Mouse (Mus musculus) cerebellum, adult 9-10 months (tissue): Measurements from ENCODE around the gene Fbxo28.
A peak's percentile ranks its signal among the peaks of the same experiment; 100 is the strongest.
"Not testable (repeated sequence)": the region's sequence is repeated elsewhere in the genome, so short reads cannot be mapped to it uniquely, and the experiment has no call there.

Experiments
- DNase-seq: peaks from one replicate; pipeline ENCODE4 v3.0.0; 2022

Fbxo28 gene

DNA sequence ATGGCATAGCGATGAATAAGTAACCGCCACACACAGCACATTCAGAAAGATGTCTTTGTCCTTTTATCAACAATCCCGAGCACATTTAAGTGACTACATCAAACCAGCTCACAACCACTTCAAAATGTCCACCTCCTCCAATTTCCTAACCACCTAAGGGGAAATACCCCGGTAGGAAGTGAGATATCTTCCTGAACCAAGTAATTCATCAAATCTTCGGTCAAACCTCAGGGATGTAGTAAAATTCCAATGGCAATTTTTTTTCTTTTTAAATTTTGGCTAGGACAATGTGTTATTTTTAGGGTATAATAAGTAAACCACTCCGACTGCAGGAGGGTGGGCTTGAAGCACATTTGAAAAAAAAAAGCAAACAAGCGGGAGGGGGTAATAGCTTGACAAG, 1.1 kb downstream of the Fbxo28 start:
- DNase-seq: no peak

DNA sequence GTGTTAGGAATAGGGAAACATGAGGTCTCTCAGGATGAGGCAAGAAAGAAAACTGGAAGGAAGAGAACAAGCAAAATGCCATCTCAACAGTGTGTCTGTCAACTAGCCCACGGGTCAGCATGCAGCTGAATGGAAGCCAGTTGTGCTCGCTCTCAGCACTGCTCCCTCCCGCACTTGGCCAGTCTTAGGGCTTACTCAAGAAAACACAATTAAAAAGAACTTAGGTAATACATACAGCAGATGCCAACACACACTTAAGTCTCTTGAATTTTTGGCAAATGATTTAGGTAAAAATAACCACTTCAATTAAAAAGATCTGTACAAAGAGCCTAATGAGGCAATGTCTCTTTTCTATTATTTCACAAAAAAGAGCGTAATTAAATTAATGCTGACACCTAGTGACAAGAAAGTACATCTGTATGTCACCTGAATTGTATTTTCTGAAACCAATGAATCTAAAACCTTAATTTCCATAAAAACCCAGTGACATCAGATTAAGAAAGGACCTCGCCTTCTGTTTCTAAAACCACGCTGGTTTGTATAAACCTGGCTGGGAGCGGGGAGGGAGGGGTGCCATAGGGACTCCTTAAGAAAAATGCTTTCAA, 2.4 kb downstream of the Fbxo28 start:
- peak; percentile 51 for DNase-seq

DNA sequence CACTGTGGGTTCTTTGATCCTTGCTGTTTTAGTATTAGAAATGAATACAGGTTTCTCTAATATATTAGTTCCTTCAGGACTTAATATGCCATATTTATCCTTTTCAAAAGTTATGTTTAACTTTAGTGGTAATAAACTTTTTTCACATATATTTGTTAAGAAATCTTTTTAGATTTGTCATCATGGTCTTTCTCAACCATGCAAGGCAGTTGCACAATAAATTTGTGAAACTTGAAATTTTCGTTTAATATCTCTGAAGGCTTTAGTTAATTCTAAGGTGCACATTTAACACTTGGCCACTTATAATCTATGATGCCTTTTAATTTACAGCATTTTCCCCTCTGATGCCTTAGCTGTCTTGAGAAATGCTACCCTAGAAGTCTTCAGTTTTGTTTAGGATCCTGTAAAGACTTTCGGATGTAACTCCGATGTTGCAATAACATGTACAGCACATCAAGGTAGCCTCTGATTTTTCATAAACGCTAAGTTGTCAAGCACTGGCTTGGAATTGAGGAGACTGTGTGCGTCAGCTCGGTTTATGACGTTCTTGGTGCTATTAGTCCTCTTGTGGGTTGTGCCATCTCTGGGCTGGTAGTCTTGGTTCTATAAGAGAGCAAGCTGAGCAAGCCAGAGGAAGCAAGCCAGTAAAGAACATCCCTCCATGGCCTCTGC, 7.5 kb downstream of the Fbxo28 start:
- no peak for DNase-seq

DNA sequence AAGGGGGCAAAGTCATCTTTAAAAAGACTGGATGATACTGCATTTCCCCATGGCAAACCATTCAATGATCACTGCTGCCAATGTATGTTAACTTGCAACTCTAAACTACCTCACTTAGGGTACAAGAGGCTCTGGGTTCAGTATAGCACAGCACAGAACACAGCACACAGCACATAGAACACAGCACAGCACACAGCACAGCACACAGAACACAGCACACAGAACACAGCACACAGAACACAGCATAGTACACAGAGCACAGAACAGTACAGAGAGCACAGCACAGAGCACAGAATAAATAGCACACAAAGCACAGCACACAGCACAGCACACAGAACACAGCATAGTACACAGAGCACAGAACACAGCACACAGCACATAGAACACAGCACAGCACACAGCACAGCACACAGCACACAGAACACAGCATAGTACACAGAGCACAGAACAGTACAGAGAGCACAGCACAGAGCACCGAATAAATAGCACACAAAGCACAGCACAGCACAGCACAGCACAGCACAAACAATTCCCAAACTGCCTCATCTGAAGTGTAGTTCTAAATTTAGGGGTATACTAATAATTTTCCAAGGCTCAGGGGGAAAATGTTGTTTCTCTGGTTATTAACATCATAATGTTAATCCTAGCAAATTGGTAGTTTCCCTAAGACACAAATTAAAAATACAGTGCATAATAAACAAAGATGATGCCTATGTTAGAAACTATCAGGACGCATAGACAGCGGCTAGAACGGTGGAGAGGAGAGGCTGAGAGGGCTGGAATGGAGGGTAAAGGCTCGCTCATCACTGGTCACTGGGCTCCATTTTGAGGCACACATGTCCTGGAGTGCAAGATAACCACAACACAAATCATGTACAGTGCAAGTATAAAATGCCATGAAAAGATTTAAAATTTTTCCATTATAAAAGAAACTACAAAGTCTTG, 9.1 kb downstream of the Fbxo28 start:
- DNase-seq: no peak

DNA sequence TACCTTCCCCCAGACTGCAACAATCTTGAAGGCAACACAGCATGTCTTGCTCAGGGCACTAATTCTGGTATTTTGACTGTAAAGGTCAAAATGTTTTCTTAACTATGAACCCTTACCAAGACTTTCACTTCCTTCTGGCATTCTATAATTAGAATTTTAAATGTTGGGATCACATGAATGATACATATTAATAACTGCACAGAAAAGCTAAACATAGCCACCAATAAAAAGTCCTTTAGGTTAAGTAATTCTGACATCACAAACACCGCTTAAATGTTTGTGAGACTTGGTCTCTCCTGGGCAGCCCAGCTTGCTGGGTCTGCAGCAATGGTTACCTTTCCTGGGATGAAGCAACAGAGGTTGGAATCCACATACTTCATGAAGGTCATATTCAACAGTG, 15.5 kb downstream of the Fbxo28 start:
- no peak for DNase-seq

DNA sequence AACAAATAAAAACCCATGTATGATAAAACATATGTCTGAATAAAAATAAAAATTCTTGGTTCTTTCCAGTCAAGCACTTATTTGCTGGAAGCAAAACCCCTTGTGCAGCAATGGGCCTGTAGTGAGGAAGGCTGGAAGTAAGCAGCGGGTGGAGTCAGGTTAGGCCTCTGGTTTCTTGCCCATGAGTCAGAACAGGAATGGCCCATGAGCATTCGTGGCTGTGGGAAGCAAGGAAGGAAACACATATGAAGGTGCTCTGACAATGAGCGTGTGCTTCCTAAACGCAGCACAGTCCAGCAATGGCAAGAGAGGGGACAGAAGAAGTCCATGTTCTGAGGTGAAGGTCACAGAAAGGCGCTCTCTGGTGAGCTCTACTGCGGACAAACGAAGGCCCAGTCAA, 16.9 kb downstream of the Fbxo28 start:
- DNase-seq: no peak

DNA sequence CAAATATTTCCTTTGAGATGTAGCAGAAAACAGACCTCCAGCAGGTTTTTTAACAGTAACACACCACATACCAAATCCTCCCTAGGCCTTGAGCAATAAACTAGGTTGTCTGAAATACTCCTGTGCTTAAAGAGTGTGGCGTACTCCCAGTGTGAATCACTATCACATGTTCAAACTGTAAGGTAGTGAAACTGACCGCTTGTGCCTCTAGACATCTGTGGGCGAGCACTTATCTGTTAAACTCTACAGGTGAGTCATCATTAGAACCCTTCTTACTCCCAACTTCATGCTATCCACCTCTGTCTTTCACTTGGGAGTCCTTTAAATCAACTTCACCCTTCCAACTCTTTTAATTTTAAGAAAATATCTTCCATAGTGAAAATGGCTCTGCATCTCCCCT, 18.3 kb downstream of the Fbxo28 start:
- no peak for DNase-seq

DNA sequence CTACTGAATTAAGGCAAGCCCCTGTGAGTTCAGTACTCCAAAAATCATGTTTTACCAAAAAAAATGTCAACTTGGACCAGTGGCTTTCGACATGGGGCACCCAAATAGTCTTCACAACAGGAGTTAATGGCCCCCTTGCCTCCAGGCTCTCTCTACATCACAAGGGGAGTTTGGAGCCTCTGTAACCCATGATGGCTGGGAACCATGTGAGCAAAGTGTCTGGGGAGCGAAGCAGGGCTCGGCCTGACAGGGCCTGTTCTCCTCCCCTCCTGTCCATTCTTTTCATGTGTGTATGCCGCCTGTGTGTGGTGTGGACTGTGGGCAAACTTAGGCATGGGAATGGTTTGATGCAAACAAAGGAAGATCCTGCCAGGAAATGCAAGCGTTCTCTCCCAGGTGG, 27.2 kb downstream of the Fbxo28 start:
- no peak for DNase-seq

DNA sequence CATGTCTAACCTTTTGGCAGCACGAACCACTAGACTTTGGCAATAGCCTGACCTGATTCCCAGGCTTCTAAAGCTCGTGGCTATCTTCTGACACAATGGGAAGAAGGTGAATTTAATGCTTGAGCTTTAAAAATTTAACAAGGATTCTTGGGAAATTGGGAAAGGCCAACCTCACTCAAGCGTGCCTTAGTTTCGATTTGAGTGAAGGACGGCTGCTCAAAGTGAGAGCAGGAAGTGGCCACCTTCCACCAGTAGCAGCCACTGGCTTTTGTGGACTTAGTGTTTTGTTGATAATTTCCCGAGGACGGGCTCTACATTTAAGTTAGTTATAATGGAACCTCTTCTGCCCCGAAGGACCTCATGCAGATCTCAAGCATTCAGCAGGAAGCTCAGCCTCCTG, 28.2 kb downstream of the Fbxo28 start:
- no peak for DNase-seq

DNA sequence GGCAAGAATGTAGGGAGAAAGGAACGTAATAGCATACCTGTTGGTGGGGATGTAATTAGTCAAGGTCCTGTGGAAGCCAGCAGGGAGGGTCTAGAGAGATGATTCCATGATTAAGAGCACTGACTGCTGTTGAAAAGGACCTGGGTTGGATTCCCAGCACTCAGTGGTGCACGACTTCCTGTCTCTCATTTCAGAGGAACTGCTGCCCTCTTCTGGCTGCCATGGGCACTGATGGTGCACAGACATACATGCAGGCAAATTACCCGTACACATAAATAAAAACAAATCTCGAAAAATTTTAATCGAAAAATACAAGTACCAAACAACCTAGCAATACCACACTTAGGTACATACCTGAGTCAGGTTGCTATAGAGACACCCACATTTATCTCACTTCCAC, 30.1 kb downstream of the Fbxo28 start:
- DNase-seq: no peak

DNA sequence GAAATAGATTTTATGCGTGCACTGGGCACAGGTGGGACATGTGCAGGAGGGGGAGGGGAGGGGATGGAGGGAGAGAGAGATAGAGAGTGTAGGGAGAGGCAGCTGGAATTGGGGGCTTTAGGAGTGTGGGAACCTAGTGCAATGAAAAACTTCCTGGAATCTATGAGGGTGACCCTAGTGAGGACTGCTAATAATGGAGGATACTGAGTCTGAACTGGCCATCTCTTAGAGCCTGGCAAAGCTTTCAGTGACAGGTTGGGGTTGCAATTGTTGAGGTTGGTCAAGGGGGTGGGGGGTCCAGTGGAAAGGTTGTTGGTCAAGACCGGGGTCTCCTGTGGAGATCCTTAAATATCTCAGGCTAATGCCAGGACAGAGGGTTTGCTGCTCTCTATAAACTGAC, 31.1 kb downstream of the Fbxo28 start:
- no peak for DNase-seq

DNA sequence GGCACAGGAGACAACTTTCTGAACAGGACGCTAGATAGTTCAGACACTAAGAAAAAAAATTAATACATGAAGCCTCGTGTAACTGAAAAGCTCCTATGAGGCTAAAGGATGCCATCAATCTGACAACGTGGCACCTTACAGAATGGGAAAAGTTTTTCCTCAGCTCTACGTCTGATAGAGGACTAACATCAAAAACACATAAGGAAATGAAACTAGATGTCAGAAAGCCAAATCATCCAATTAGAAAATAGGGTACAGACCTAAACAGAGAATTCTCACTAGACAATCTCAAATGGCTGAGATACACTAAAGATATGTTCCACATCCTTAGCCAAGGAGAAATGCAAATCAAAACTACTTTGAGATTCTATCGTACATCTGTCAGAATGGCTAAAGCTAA, 32.0 kb downstream of the Fbxo28 start:
- no peak for DNase-seq

DNA sequence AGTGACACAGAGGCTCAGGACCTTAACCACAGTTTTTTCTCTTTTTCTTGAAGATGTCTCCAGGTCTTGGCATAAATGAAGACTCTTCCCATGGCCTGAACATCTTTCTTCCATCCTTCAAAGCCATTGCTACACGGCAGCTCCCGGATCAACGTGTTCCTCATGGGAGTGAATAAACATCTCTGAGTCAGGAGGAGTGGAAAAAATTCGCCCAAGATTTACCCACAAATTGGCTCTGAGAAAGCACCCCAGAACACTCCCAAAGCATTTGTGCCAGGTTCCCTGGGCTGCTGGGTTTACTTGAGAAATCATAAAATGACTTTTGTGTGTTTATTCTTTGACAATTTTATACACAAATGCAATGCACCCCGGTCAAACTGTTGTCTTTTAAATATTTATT, 38.5 kb downstream of the Fbxo28 start:
- DNase-seq: no peak

DNA sequence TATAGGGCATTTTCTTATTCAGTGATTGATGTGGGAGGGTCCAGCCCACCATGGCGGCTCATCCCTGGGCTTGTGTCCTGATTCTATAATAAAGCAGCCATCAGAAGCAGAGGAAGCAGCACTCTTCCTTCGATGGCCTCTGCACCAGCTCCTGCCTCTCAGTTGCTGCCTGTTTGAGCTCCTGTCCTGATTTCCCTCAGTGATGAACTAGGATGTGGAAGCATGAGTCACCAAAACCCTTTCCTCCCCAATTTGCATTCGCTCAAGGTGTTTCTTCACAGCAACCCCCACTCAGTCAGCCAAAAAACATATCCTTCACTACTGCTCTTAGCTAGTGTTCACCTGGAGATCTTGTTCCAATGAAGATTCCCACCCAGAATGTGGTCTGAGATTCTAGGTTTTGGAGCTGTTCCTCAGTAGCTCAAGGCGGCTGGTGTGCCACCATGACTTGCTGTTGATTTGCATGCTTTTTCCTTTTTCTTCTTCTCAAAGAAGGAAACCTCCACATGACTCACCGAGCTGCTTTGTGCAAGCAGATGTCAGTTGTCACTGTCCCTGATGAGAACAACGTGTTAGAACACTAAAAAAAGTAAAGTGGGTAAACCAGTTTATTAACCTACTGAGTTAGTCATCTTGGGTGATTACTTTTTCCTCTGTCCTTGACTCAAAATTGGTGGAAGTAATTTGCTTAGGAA, 39.1 kb downstream of the Fbxo28 start:
- no peak for DNase-seq

DNA sequence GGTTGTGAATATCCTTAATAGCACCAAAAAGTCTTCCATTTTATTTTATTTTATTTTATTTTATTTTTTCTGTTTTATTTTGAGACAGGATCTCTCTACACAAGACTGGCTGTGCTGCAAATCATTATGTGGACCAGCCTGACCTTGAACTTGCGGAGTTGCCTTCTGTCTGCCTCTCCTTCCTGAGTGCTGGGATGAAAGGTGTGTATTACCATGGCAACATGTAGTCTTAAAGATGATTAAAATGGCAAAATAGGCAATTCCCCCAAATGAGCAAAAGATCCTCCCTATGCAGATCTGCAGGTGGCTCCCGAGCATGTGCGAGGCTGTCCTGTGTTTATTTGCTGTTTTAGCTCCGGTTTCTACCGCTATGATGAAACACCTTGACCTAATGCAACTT, 43.6 kb downstream of the Fbxo28 start:
- DNase-seq: no peak

DNA sequence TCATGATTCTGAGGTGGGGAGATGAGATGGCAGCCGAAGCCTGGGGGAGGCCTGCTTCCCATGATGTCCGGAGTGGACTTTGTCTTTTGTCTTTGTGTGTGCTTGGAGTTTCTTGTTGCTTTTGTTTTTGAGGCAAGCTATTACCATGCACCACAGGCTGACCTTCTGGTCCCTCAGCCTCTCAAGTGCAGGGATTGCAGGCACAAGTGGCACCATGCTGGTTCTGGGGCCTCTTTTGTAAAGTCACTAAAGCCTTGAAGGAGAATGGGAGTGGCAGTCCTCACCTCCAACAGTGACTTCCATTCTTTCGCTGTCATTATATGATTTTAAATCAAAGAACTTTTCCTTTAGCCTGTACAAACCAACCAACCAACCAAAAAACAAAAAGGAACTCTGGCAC, 44.2 kb downstream of the Fbxo28 start:
- no peak for DNase-seq

DNA sequence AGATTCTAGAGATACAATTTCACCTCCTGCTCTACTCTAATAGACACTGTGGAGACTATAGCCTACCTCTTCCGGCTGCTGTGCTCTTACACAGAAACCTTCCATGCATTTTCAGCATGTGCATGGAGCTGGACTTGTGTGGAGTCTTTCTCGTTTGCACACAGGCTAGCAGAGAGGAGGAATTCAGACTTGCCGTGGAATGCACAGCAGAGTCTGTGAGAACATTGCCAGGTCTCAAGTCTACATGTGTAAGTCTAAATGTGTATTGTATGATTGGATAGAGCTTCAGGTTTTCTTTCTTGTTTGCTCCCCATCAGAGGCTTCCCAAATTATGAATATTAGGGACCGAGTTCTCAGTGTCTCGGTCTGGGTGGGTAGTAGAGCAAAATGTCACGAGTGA, 44.6 kb downstream of the Fbxo28 start:
- no peak for DNase-seq

DNA sequence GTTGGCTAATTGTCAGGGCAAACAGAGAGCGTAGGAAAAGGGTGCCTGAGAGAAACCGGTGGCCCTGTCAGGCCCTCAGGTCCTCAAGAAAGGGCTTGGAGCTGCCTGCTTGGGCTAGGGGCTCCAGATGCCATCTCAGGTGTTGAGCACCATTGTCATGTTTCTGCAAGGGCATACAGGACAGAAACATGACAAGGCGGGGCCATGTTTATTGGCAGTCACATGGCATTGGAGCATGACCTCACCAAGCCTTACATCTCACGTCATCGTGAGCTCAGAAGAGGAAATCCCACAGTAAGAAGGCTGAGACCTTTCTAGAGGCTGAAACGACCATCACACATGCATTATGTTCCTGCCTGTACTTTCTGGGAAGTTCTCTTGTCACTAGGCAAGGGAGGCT, 45.3 kb downstream of the Fbxo28 start:
- no peak for DNase-seq

DNA sequence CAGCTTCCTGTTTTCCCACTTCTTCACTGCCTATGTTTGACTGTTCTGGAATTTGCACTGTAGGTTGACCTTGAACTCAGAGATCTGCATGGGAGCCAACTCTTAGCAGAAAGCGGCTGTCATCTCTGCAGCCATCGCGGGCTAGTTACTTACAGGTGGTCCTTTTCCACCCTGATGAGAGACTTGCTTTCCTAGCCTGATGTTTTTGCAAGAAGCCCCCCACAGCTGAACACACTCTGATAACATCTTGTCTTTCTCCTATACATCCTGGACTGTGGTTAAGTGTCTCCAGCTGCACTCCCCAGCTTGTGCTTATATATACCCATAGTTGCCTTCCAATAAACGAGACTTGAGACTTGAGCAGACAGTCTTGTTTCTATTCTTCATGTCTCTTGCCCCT, 49.1 kb downstream of the Fbxo28 start:
- no peak for DNase-seq

DNA sequence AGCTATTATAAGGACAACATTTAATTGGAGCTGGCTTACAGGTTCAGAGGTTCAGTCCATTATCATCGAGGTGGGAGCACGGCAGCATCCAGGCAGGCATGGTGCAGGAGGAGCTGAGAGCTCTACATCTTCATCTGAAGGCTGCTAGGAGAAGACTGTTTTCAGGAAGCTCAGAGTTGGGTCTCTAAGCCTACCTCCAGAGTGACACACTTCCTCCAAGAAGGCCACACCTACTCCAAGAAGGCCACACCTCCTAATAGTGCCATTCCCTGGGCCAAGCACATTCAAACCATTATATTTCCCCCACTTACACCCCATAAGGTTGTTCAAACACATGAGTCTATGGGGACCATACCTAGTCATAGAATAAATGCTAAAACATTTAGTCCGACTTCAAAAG, 50.7 kb downstream of the Fbxo28 start:
- DNase-seq: not testable (repeated sequence)

DNA sequence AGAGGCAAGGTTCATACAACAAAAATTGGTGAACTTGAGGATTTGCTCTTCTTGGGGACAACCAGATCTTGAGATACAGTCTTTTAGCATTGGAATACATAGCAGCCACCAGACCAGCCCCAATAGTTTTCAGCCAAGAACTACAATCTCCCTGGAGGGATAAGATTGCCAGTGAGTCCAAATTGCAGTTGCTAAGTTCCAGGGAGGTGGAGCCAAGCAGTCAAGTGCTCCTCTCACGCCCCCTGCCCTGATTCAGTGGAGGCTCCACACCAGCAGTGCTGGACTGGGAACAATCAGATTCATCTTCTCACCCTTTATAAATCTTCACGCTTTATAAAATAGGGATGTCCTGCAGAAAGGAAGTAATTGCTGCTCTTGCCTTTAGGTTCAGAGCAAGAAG, 51.6 kb downstream of the Fbxo28 start:
- DNase-seq: no peak

DNA sequence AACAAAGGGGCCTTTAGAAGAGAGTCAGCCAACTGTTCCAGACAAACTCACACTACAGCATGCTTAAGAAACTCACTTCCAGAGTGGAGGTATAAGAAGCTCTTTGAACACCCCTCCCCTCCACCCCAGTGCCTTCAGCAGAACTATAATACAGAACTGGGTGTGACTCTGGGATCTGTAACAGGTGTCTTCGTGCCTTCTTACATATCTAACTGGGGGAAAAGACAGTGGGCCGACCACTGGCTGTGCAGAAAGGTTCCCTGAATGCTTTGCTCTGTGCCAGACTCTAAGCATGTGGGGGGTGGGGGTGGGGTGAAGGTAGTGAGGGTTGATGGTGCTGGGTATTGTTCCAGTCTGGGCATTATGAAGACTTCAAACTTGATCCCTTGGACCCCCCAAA, 52.8 kb downstream of the Fbxo28 start:
- no peak for DNase-seq

DNA sequence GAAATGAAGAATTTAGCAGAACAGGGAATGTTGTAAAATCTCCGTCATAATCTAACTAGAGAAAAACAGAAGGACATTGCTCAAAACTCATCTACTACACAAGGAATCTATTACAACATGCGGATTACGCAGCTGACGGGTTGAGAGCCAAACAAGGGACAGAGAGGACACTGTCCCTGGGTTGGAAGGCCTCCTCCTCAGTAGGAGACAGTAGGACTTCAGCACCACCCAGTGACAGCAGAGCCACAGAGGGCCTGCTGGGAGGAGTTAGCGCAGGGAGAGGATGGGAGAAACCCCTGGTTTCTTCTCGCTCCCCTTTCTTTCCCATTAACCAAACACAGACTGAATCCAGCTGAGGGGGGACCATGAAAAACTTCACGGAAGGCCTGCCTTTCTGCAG, 53.6 kb downstream of the Fbxo28 start:
- no peak for DNase-seq

DNA sequence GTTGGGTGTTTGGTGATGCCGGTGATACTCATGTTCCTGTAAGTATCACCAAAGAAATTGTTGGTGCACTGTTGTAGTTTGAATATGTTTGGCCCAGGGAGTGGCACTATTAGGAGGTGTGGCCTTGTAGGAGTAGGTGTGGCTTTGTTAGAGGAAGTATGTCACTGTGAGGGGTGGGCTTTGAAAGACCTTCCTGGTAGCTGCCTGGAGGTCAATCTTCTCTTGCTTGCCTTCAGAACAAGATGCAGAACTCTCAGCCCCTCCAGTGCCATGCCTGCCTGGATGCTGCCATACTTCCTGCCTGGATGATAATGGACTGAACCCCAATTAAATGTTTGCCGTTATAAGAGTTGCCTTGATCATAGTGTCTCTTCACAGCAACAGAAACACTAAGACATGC, 56.6 kb downstream of the Fbxo28 start:
- DNase-seq: no peak
